Mouse (Mus musculus) hematopoietic stem cell, adult 5-6 weeks (primary cell): ENCODE measurements around the gene Acat3. TPM values are rescaled to one million over a fixed set of nuclear protein-coding genes. Genes with fewer than 3 reads are reported as not detected.
"Not testable (repeated sequence)": the region's sequence is repeated elsewhere in the genome, so short reads cannot be mapped to it uniquely, and the experiment has no call there.

Experiments
- ATAC-seq, 2 experiments: fragments of 125-278 bp in 1 of 2; replicated peaks in 1 of 2; 2 replicates each; pipeline ENCODE4 v1.8.0; 2016 to 2017; ENCODE audit warnings: inconsistent platforms in 2 of 2, mild to moderate bottlenecking in 2 of 2, moderate number of reproducible peaks in 2 of 2, low read depth in 1 of 2, moderate TSS enrichment in 1 of 2; ENCODE audit not compliant: low FRiP score in 2 of 2, poor library complexity in 2 of 2, severe bottlenecking in 2 of 2, insufficient read depth in 1 of 2, low TSS enrichment in 1 of 2
- total RNA-seq: library from RNA; stranded (forward); fragments of 172-1452, 232-1000 nt; gene quantifications from 2 replicates; pipeline ENCODE4 v1.2.3, GENCODE M21; 2017

The Acat3 gene
- total RNA-seq: 0.44 and 1.3 TPM in 2 replicates

- ATAC-seq: peak; percentile 51 to 58
These were observed at the start of gene Acat3 for GRCm38 (mm10) chr17:12940151-12940805. Gene Acat3, minus strand, starts transcription at chr17:12940600.

- ATAC-seq: not testable (repeated sequence)
These were observed 47.7 kb upstream of the Acat3 start for GRCm38 (mm10) chr17:12988096-12988495.

GRCm38 (mm10) chr17:12983988-12984387 lies 43.6 kb upstream of the Acat3 start:
- ATAC-seq: no peak

- no peak for ATAC-seq
These were observed 38.1 kb upstream of the Acat3 start for GRCm38 (mm10) chr17:12978546-12978945.

- no peak for ATAC-seq
These were observed 33.5 kb upstream of the Acat3 start for GRCm38 (mm10) chr17:12973851-12974250.

GRCm38 (mm10) chr17:12967173-12967572 lies 26.8 kb upstream of the Acat3 start:
- ATAC-seq: no peak

- ATAC-seq: no peak
These were observed 23.1 kb upstream of the Acat3 start for GRCm38 (mm10) chr17:12963476-12963875.

- peak; percentile 96 to 99 for ATAC-seq
These were observed 20.0 kb upstream of the Acat3 start, which contains the start of gene Acat2 for GRCm38 (mm10) chr17:12960331-12960873. Gene Acat2, minus strand, starts transcription at chr17:12960747.

- ATAC-seq: not testable (repeated sequence)
These were observed 19.0 kb upstream of the Acat3 start for GRCm38 (mm10) chr17:12959377-12959776.

GRCm38 (mm10) chr17:12956664-12957063 lies 16.3 kb upstream of the Acat3 start:
- no peak for ATAC-seq

- ATAC-seq: no peak
These were observed 9.3 kb upstream of the Acat3 start for GRCm38 (mm10) chr17:12949669-12950068.

- ATAC-seq: no peak
These were observed 2.2 kb upstream of the Acat3 start for GRCm38 (mm10) chr17:12942459-12943162.

GRCm38 (mm10) chr17:12941543-12942260 lies 1.3 kb upstream of the Acat3 start:
- ATAC-seq: no peak

GRCm38 (mm10) chr17:12939377-12940148 lies 837 bp downstream of the Acat3 start:
- 0 out of 4 replicates have a peak, but pooled peaks of 1 of the 2 experiments have one; percentile 18 for ATAC-seq

GRCm38 (mm10) chr17:12938077-12938476 lies 2.3 kb downstream of the Acat3 start:
- ATAC-seq: no peak

GRCm38 (mm10) chr17:12937412-12937970 lies 2.9 kb downstream of the Acat3 start:
- ATAC-seq: no peak

- ATAC-seq: no peak
These were observed 4.7 kb downstream of the Acat3 start for GRCm38 (mm10) chr17:12935719-12936118.
